Mouse (Mus musculus) liver, postnatal 0 days (tissue): ENCODE data around the gene Spg7. TPM values are rescaled to one million over a fixed set of nuclear protein-coding genes. Genes with fewer than 3 reads are reported as not detected.

Experiments used
- ATAC-seq: fragments of 200-750 bp; cut with Nextera tagmentation; 2 replicates; pipeline ENCODE4 v1.8.0; 2017; ENCODE audit warnings: mild to moderate bottlenecking, moderate library complexity
- DNase-seq: peaks from one replicate; pipeline ENCODE4 v3.0.0-alpha.2; 2016
- H3K27ac ChIP-seq: fragments of 300-500 bp; sonication (generic); 2 replicates; pipeline ENCODE4 v1.5.1; 2014; ENCODE audit warnings: antibody characterized with exemption, moderate library complexity, mild to moderate bottlenecking, low read depth
- H3K27me3 ChIP-seq: fragments of 300-500 bp; sonication (generic); 2 replicates; pipeline ENCODE4 v1.6.1; 2014; ENCODE audit warnings: low read length, control low read depth, mixed read lengths; ENCODE audit not compliant: insufficient read depth
- H3K36me3 ChIP-seq: fragments of 300-500 bp; sonication (generic); replicated peaks from 2 replicates; pipeline ENCODE4 v1.6.1; 2014; ENCODE audit warnings: mild to moderate bottlenecking, control low read depth, low read length, moderate library complexity, mixed read lengths; ENCODE audit not compliant: insufficient read depth
- H3K4me1 ChIP-seq: fragments of 300-500 bp; sonication (generic); 2 replicates; pipeline ENCODE4 v1.6.1; 2014; ENCODE audit warnings: antibody characterized with exemption, mild to moderate bottlenecking, control low read depth; ENCODE audit not compliant: insufficient read depth
- H3K4me2 ChIP-seq: fragments of 300-500 bp; sonication (generic); 2 replicates; pipeline ENCODE4 v1.6.1; 2014; ENCODE audit warnings: low read depth, mild to moderate bottlenecking, low read length, moderate library complexity, mixed read lengths
- H3K4me3 ChIP-seq: fragments of 300-500 bp; sonication (generic); 2 replicates; pipeline ENCODE4 v1.5.1; 2014; ENCODE audit warnings: low read depth, low read length
- H3K9ac ChIP-seq: fragments of 300-500 bp; sonication (generic); replicated peaks from 2 replicates; pipeline ENCODE4 v1.6.1; 2014; ENCODE audit warnings: mild to moderate bottlenecking, moderate library complexity
- H3K9me3 ChIP-seq: fragments of 300-500 bp; sonication (generic); 2 replicates; pipeline ENCODE4 v1.6.1; 2016; ENCODE audit warnings: mild to moderate bottlenecking, control low read depth, low read length, mixed read lengths
- CTCF ChIP-seq: sonication (generic); IDR thresholded peaks from 2 replicates; pipeline ENCODE4 v1.5.1; 2016; ENCODE audit warnings: antibody characterized with exemption, low read depth
- EP300 ChIP-seq: IDR thresholded peaks from 2 replicates; pipeline ENCODE4 v1.6.1; 2016; ENCODE audit warnings: antibody characterized with exemption, low read depth, mild to moderate bottlenecking
- WGBS: fragments of 180-500 bp; shearing (Covaris S2); extraction: QIAGEN DNeasy Blood & Tissue Kit; methylation state at CpG from one replicate; pipeline ENCODE4 v1.1.7; 2014; ENCODE audit not compliant: insufficient replicate concordance; 5-methylcytosine and 5-hydroxymethylcytosine counted together
- microRNA-seq: library from miRNA; unstranded; fragments of <30 nt; microRNA quantifications from one replicate; pipeline ENCODE4, GENCODE M21; 2016
- polyA plus RNA-seq: library from polyadenylated mRNA; unstranded; fragments of >200 nt; fragmentation: Nextera tagmentation; extraction: Ambion mirVana; gene quantifications from 2 replicates; pipeline ENCODE4 v1.2.1, GENCODE M21; 2015

The Spg7 gene
- polyA plus RNA-seq, 1 experiment from 2014 or later, result 18.3 TPM

DNA sequence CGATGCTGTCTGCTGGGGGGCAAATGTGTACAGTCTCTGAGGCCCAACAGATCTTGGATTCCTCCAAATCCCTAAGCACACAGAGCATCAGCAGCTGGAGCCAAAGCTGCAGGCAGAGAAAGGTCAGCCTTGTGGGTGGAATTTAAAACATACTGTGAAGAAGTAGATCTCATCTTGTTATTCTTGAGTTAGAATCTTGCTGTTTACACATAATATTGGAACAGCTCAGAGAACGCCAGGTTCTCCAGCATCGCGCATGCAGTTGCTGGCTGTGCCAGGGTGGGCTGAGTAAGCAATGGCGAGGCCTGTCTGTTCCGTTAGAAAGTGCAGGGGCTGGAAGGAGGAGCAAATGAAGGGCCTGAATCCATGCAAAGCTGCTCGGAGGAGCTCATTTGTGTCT lies 83.6 kb downstream of the Spg7 start:
- TF ChIP-seq EP300, result no peak
- no peak for TF ChIP-seq CTCF
- 82% methylated on average over 7 of the region's 7 CpGs for WGBS
- no peak for ATAC-seq
- no peaks in the 10 kb centered on the region for H3K4me1 ChIP-seq
- H3K4me2 ChIP-seq, result no peak overlapping the region
- no peak overlapping the region for H3K4me3 ChIP-seq
- H3K27me3 ChIP-seq, result no peaks in the 10 kb centered on the region
- no peak for DNase-seq
- no peaks in the 10 kb centered on the region for H3K9me3 ChIP-seq
- no peak overlapping the region for H3K9ac ChIP-seq
- H3K27ac ChIP-seq, result no peak overlapping the region
- no peaks in the 10 kb centered on the region for H3K36me3 ChIP-seq

Small RNA genes within 50 kb of the gene (microRNA-seq; reads per million reads assigned to microRNA genes)
- not detected for gene Mir7079
- gene Mir7080, result not detected

Other genes starting within 250 kb of the Spg7 start
- 0.05 TPM in 1 of 2 replicates, not detected in the other for gene Cdh15, start 215.0 kb upstream of the Spg7 start, polyA plus RNA-seq
- gene Ankrd11, start 20.7 kb upstream of the Spg7 start, polyA plus RNA-seq, result 21.2 and 21.9 TPM in 2 replicates
- 811 and 871 TPM in 2 replicates for gene Rpl13, start 39.4 kb downstream of the Spg7 start, polyA plus RNA-seq
- 0.06 TPM in 2 replicates for gene Cpne7, start 54.4 kb downstream of the Spg7 start, polyA plus RNA-seq
- gene Sult5a1, start 95.4 kb downstream of the Spg7 start, polyA plus RNA-seq, result 2.4 and 4.0 TPM in 2 replicates
- gene Dpep1, start 123.3 kb downstream of the Spg7 start, polyA plus RNA-seq, result 0.99 and 1.2 TPM in 2 replicates
- gene Chmp1a, start 149.8 kb downstream of the Spg7 start, polyA plus RNA-seq, result 57.5 and 60.0 TPM in 2 replicates
- 0.32 and 0.66 TPM in 2 replicates for gene Spata33, start 149.9 kb downstream of the Spg7 start, polyA plus RNA-seq
- gene Cdk10, start 161.9 kb downstream of the Spg7 start, polyA plus RNA-seq, result 8.7 TPM in 2 replicates
- gene Spata2l, start 173.3 kb downstream of the Spg7 start, polyA plus RNA-seq, result 4.2 and 6.6 TPM in 2 replicates
- gene Zfp276, start 191.3 kb downstream of the Spg7 start, polyA plus RNA-seq, result 4.9 and 5.5 TPM in 2 replicates
- 3.9 and 4.5 TPM in 2 replicates for gene Vps9d1, start 191.4 kb downstream of the Spg7 start, polyA plus RNA-seq